Mouse (Mus musculus): ENCODE data around the gene Tmem144.
"Not testable (repeated sequence)": the region's sequence is repeated elsewhere in the genome, so short reads cannot be mapped to it uniquely, and the experiment has no call there.

Gene Tmem144

GRCm38 (mm10) chr3:79810563-79810962 lies 42.0 kb downstream of the Tmem144 start:
- no peak for DNase-seq (ENCODE audit: low read depth, low spot score)

GRCm38 (mm10) chr3:79809180-79809567 lies 43.4 kb downstream of the Tmem144 start:
- DNase-seq (ENCODE audit: low read depth, low spot score), result peak; percentile 82

DNA sequence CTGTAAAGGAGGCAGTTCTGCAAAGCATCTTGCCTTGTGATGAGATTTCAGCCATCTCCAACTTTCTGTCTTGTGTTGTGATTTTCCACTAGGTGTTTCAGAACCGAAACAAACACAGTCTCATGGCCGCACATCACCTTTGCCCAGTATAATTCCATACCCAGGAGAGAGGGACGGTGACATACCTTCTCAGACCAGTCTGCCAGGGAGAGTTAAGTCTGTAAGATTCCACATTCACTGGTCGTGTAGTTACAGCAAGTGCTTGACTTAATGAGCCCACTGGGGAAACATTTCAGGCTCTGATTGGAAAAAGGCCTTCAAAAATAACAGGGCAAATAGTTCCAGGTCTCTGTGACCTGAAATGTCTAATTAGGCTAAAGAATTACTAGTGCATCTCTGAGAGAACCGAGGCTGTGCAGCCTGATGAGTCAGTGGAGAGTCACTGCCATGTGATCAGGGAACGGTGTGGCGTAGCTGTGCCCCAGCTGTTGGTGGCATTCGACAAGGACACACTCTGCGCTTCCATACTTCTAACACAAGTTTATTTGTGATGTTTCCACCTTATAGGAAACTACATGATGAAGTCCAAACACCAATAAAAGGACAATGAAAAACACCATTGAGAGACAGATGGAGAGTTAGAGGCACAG lies 43.9 kb downstream of the Tmem144 start:
- no peak for DNase-seq (ENCODE audit: low read depth, low spot score)

- not testable (repeated sequence) for DNase-seq (ENCODE audit: low read depth, low spot score)
Measured at GRCm38 (mm10) chr3:79800761-79801160, 51.8 kb downstream of the Tmem144 start.

DNA sequence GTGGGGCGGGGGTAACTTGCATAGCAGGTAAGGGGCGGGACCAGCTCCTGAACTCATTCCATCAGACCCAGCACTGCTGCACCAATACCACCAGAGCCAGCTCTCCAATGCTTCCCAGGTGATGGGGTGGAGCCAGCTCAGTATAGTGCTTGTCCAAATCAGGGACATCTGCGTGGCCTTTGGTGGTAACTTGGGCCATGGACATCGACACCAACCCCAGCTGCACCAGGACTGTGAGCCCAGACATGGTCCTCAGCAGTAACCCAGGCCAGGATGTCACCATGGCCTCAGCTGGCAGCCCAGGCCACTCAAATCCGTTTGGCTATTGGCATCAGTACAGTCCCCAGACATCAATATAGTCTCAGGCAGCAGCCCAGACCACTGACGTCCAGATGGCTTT lies 60.3 kb downstream of the Tmem144 start:
- DNase-seq (ENCODE audit: low read depth, low spot score), result no peak

GRCm38 (mm10) chr3:79790324-79790723 lies 62.2 kb downstream of the Tmem144 start:
- no peak for DNase-seq (ENCODE audit: low read depth, low spot score)

GRCm38 (mm10) chr3:79789554-79789953 lies 63.0 kb downstream of the Tmem144 start:
- no peak for DNase-seq (ENCODE audit: low read depth, low spot score)

GRCm38 (mm10) chr3:79788959-79789358 lies 63.6 kb downstream of the Tmem144 start:
- no peak for DNase-seq (ENCODE audit: low read depth, low spot score)

DNA sequence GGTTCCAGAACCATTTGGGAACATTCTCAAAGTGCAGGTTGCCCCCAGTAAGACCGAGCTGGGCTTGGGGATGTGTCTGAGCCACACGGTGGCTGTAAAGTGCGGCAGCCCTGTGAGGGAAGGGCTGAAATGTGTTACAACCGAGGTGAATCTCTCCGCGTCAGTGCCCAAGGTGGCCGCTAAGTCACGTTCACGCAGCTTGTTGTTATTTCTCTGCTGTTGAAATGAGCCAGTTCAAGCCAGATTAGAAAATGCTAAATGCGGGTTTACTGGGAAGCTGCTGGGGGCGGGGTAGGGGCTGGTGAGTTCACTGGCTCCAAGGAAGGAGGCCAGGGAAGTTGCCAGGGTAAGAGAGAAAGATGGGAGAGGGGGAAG lies 68.2 kb downstream of the Tmem144 start:
- no peak for DNase-seq (ENCODE audit: low read depth, low spot score)

DNA sequence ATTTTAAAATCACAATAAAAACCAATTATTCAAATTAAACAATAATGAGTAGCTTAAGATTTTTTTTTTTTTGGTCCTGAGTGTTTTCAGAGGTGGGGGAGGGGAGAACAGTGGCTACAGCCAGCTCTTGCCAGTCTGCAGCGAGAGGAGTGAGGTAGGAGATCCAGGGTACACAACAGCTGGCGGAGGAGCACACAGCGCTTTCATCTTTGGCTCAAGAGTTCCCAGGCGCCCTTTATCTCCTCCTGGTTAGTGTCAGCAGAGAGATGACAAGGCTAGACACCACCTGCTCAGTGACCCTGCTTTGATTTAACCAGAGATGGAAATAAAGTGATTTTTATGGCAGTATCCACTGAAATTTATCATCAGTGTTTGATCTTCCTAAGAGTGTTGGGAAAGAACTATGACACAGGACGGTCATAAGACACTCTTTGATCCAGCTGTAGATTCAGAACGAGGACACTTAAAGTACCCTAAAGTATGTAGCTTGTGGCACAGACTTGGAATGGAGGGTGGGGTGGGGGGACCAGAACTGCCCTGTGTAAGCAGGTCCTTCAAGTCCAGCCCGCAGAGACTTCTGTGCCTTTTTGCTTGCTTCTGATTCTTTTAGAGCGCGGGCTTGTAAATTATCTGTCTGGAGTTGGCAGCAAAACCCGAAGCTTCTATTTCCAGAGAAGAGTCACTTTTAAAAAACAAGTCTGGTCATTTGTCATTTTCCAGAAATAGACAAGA lies 68.8 kb downstream of the Tmem144 start:
- DNase-seq (ENCODE audit: low read depth, low spot score), result no peak

- DNase-seq (ENCODE audit: low read depth, low spot score), result no peak
Measured at GRCm38 (mm10) chr3:79772701-79773100, 79.9 kb downstream of the Tmem144 start.

Measured in 3T3-L1 (cell line).